Mouse (Mus musculus) forebrain, embryonic 14.5 days (tissue): Measurements from ENCODE around the gene Prl8a6. TPM values are rescaled to one million over a fixed set of nuclear protein-coding genes. Genes with fewer than 3 reads are reported as not detected.
A peak's percentile ranks its signal among the peaks of the same experiment; 100 is the strongest.

Experiments used
- ATAC-seq: fragments of 200-750 bp; cut with Nextera tagmentation; 2 replicates; pipeline ENCODE4 v1.8.0; 2017; ENCODE audit warnings: mild to moderate bottlenecking, moderate library complexity
- DNase-seq: peaks from one replicate; pipeline ENCODE4 v3.0.0-alpha.2; 2015; ENCODE audit warnings: low spot score
- H3K27ac ChIP-seq: fragments of 300-500 bp; sonication (generic); 2 replicates; pipeline ENCODE4 v1.5.1; 2014; ENCODE audit warnings: low read depth, mild to moderate bottlenecking, control low read depth, low read length, moderate library complexity
- H3K27me3 ChIP-seq: fragments of 300-500 bp; sonication (generic); replicated peaks from 2 replicates; pipeline ENCODE4 v1.6.1; 2014; ENCODE audit warnings: low read length, control low read depth, mixed read lengths; ENCODE audit not compliant: control insufficient read depth, insufficient read depth
- H3K36me3 ChIP-seq: fragments of 300-500 bp; sonication (generic); 2 replicates; pipeline ENCODE4 v1.6.1; 2014; ENCODE audit warnings: low read length, control low read depth; ENCODE audit not compliant: control insufficient read depth, insufficient read depth
- H3K4me1 ChIP-seq: fragments of 300-500 bp; sonication (generic); 2 replicates; pipeline ENCODE4 v1.6.1; 2014; ENCODE audit warnings: antibody characterized with exemption, low read length, control low read depth; ENCODE audit not compliant: control insufficient read depth, insufficient read depth
- H3K4me2 ChIP-seq: fragments of 300-500 bp; sonication (generic); 2 replicates; pipeline ENCODE4 v1.6.1; 2014; ENCODE audit warnings: mild to moderate bottlenecking, control low read depth, low read length
- H3K4me3 ChIP-seq: fragments of 300-500 bp; sonication (generic); 2 replicates; pipeline ENCODE4 v1.5.1; 2014; ENCODE audit warnings: low read depth, low read length, control low read depth
- H3K9ac ChIP-seq: fragments of 300-500 bp; sonication (generic); 2 replicates; pipeline ENCODE4 v1.6.1; 2014; ENCODE audit warnings: mild to moderate bottlenecking, low read length, control low read depth, moderate library complexity
- H3K9me3 ChIP-seq: fragments of 300-500 bp; sonication (generic); replicated peaks from 2 replicates; pipeline ENCODE4 v1.6.1; 2016; ENCODE audit warnings: low read length, control low read depth, mixed read lengths; ENCODE audit not compliant: control insufficient read depth
- WGBS: fragments of 180-500 bp; shearing (Covaris S2); extraction: QIAGEN DNeasy Blood & Tissue Kit; methylation state at CpG from one replicate; pipeline ENCODE4 v1.1.7; 2014; 5-methylcytosine and 5-hydroxymethylcytosine counted together
- polyA plus RNA-seq: library from polyadenylated mRNA; unstranded; fragments of >200 nt; fragmentation: Nextera tagmentation; extraction: Ambion mirVana; gene quantifications from 2 replicates; pipeline ENCODE4 v1.2.1, GENCODE M21; 2014

The Prl8a6 gene
- polyA plus RNA-seq: not detected in 2 replicates

- Histone ChIP-seq H3K36me3 (no peaks in the 10 kb centered on the region), H3K9me3 (no peaks in the 10 kb centered on the region), H3K9ac (no peak within 1 kb of the TSS), H3K4me3 (no peak within 1 kb of the TSS), H3K27ac (no peak within 1 kb of the TSS), H3K27me3 (no peaks in the 10 kb centered on the region), H3K4me1 (no peaks in the 10 kb centered on the region), H3K4me2 (no peak within 1 kb of the TSS)
- 81% methylated on average over 3 of the region's 3 CpGs for WGBS
- DNase-seq (no peak), ATAC-seq (no peak)
Observed at GRCm38 (mm10) chr13:27438588-27438987, at the start of gene Prl8a6. Gene Prl8a6 (minus strand): TSS chr13:27438688.

DNA sequence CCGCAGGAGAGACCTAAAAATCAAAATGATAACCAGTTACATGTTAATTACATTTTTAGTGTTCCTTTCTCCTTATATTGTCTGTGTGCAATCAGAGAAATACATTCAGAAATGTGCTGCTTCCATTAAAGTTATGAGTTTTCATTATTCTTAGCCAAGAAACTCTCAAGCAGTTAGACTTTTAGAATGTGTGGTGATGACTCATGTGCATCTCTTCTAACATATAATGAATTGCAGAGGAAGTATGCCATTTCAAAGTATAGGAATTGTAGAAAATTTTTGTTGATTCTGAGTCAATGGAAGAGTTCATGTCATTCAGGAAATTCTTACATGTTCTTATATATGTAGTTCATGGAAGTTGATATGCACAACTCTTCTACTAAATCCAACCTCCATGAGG, 5.3 kb downstream of the Prl8a6 start:
- no peak for DNase-seq
- Histone ChIP-seq H3K4me2 (no peak overlapping the region), H3K9ac (no peak overlapping the region), H3K36me3 (no peaks in the 10 kb centered on the region), H3K27ac (no peak overlapping the region), H3K27me3 (no peaks in the 10 kb centered on the region), H3K4me3 (no peak overlapping the region), H3K4me1 (no peaks in the 10 kb centered on the region), H3K9me3 (no peaks in the 10 kb centered on the region)
- ATAC-seq: no peak
- WGBS: 89% methylated on average over 1 of the region's 1 CpGs

DNA sequence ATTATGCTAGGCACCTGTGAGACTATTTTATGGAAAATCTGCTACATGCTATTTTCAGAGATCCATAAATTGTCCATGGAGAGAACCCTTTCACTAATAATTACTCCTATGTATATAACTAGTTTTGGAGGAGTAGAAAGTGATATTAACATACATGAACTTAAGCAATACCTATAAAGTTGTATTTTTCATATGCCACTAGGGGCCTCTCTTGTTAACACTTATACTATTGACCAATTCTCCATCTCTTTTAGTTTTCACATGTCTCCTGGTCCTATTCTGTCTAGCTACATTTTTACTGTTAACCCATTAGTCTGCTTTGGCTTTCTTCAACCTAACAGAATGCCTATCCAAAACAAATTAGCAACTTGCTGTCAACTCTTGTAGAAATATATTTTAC, 24.8 kb downstream of the Prl8a6 start:
- Histone ChIP-seq H3K9ac (no peak overlapping the region), H3K27ac (no peak overlapping the region), H3K4me2 (no peak overlapping the region), H3K4me3 (no peak overlapping the region), H3K9me3 (no peaks in the 10 kb centered on the region), H3K27me3 (no peaks in the 10 kb centered on the region), H3K36me3 (no peaks in the 10 kb centered on the region), H3K4me1 (no peaks in the 10 kb centered on the region)
- ATAC-seq (no peak), DNase-seq (no peak)

GRCm38 (mm10) chr13:27399061-27399724, 39.3 kb downstream of the Prl8a6 start:
- H3K27me3 ChIP-seq: no peaks in the 10 kb centered on the region
- no peak overlapping the region for H3K4me3 ChIP-seq
- no peaks in the 10 kb centered on the region for H3K36me3 ChIP-seq
- H3K9ac ChIP-seq: no peak overlapping the region
- WGBS: 76% methylated on average over 7 of the region's 7 CpGs
- no peak overlapping the region for H3K27ac ChIP-seq
- ATAC-seq: peak; percentile 85
- DNase-seq: peak; percentile 82
- H3K4me2 ChIP-seq: no peak overlapping the region
- no peaks in the 10 kb centered on the region for H3K9me3 ChIP-seq
- H3K4me1 ChIP-seq: no peaks in the 10 kb centered on the region

- Histone ChIP-seq H3K27ac (no peak within 1 kb of the TSS), H3K9ac (no peak within 1 kb of the TSS), H3K4me1 (no peaks in the 10 kb centered on the region), H3K36me3 (no peaks in the 10 kb centered on the region), H3K4me2 (no peak within 1 kb of the TSS), H3K27me3 (no peaks in the 10 kb centered on the region), H3K9me3 (no peaks in the 10 kb centered on the region), H3K4me3 (no peak within 1 kb of the TSS)
- WGBS: 94% methylated on average over 6 of the region's 6 CpGs
- DNase-seq: no peak
- ATAC-seq: no peak
Observed at GRCm38 (mm10) chr13:27390746-27391145, 47.7 kb downstream of the Prl8a6 start, which contains the start of gene Prl2b1. Gene Prl2b1 (minus strand): TSS chr13:27390846.

Other genes with a start within 250 kb of the Prl8a6 start
- gene Prl3c1, start 242.0 kb downstream of the Prl8a6 start, polyA plus RNA-seq: not detected in 2 replicates
- not detected in 2 replicates for gene Prl3b1, start 196.8 kb downstream of the Prl8a6 start, polyA plus RNA-seq
- not detected in 2 replicates for gene Prl3a1, start 179.3 kb downstream of the Prl8a6 start, polyA plus RNA-seq
- not detected in 2 replicates for gene Prl6a1, start 126.1 kb downstream of the Prl8a6 start, polyA plus RNA-seq
- not detected in 2 replicates for gene Prl8a2, start 93.0 kb downstream of the Prl8a6 start, polyA plus RNA-seq
- not detected in 2 replicates for gene Prl2b1, start 47.8 kb downstream of the Prl8a6 start, polyA plus RNA-seq
- not detected in 2 replicates for gene Prl8a8, start 74.5 kb upstream of the Prl8a6 start, polyA plus RNA-seq
- not detected in 2 replicates for gene Prl8a9, start 125.9 kb upstream of the Prl8a6 start, polyA plus RNA-seq
- not detected in 2 replicates for gene Prl8a1, start 143.5 kb upstream of the Prl8a6 start, polyA plus RNA-seq
- not detected in 2 replicates for gene Prl7b1, start 171.9 kb upstream of the Prl8a6 start, polyA plus RNA-seq
- not detected in 2 replicates for gene Prl7a1, start 203.8 kb upstream of the Prl8a6 start, polyA plus RNA-seq
- gene Prl7a2, start 229.3 kb upstream of the Prl8a6 start, polyA plus RNA-seq: not detected in 2 replicates